Comparison of ENCODE assay signal across 8 mouse cellular contexts in the genomic region with DNA sequence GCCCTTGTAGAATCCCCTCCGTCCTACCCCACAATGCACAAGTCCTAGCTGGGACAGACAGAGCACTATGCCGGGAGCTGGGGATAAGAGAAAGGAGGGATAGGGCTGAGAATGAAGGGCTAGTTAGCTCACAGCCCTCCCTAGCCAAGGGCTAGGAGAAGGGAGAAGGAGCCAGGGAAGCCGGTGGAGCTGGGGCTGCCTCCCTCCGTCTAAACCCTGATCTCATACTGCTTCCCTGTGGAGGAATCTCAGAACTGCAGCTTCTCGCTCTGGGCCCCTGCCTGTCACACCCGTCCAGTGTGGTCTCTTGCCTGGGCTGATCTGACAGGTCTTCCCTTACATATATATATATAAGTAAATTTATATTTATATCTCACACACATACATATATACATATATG.
DNase-seq lines count a peak whose midpoint lies in the region; ATAC-seq and TF ChIP-seq lines count a peak whose summit lies in the region.

No protein-coding gene starts in this region.

- peak overlapping the region; percentile 43; the same call in 1 of the 2 replicates for H3K9ac ChIP-seq in heart, embryonic 11.5 days (ENCODE audit: low read depth, low read length)
- H3K9ac ChIP-seq in kidney, embryonic 14.5 days (ENCODE audit: low read depth, low read length): peak overlapping the region; percentile 38; the same call in 1 of the 2 replicates
- H3K9ac ChIP-seq in liver, embryonic 14.5 days (replicated peaks): no peak overlapping the region
- H3K9ac ChIP-seq in neural tube, embryonic 12.5 days: no peak overlapping the region

- H3K4me1 ChIP-seq in cortical plate, adult 2 months (ENCODE audit: control insufficient read depth, insufficient read depth, low read length): peaks cover 1% of the 10 kb centered on the region; the same call in 1 of the 2 replicates
- peaks cover 5% of the 10 kb centered on the region for H3K4me1 ChIP-seq in heart, embryonic 11.5 days (ENCODE audit: control insufficient read depth, insufficient read depth, low read length)
- H3K4me1 ChIP-seq in kidney, embryonic 14.5 days (ENCODE audit: control insufficient read depth, insufficient read depth, low read length): peaks cover 21% of the 10 kb centered on the region
- H3K4me1 ChIP-seq in liver, embryonic 14.5 days (replicated peaks; ENCODE audit: control insufficient read depth in 2 of 2, insufficient read depth in 2 of 2, low read length in 1 of 2): no peaks in the 10 kb centered on the region
- H3K4me1 ChIP-seq in neural tube, embryonic 12.5 days: peaks cover 12% of the 10 kb centered on the region

- peak; percentile 50 to 56 for DNase-seq in left cerebral cortex, adult 18-20 months (ENCODE audit: low spot score in 2 of 2)
- DNase-seq in left cerebral cortex, adult 11 months (ENCODE audit: low spot score): no peak
- DNase-seq in liver, embryonic 14.5 days (ENCODE audit: low read depth in 3 of 3, low spot score in 3 of 3): no peak
- DNase-seq in spleen, adult 18-20 months: no peak

- H3K27ac ChIP-seq in cortical plate, adult 2 months (ENCODE audit: insufficient read depth, low read length): no peak overlapping the region
- H3K27ac ChIP-seq in heart, embryonic 11.5 days (ENCODE audit: low read depth, low read length): no peak overlapping the region
- 0 out of 2 replicates have a peak overlapping the region, but pooled peaks have one; percentile 39 for H3K27ac ChIP-seq in kidney, embryonic 14.5 days (ENCODE audit: low read depth, low read length)
- no peak overlapping the region for H3K27ac ChIP-seq in liver, embryonic 14.5 days
- H3K27ac ChIP-seq in neural tube, embryonic 12.5 days: no peak overlapping the region; the same call in 1 of the 2 replicates

- H3K4me3 ChIP-seq in cortical plate, adult 2 months (ENCODE audit: insufficient read depth, low read length): no peak overlapping the region
- H3K4me3 ChIP-seq in heart, embryonic 11.5 days (ENCODE audit: low read depth, low read length): peak overlapping the region; percentile 18; the same call in 1 of the 2 replicates
- H3K4me3 ChIP-seq in kidney, embryonic 14.5 days (ENCODE audit: low read length): peak overlapping the region; percentile 8; the same call in 1 of the 2 replicates
- H3K4me3 ChIP-seq in liver, embryonic 14.5 days (ENCODE audit: insufficient read depth in 1 of 2, low read depth in 2 of 2, low read length in 2 of 2): no peak overlapping the region
- H3K4me3 ChIP-seq in neural tube, embryonic 12.5 days: no peak overlapping the region

- H3K27me3 ChIP-seq in heart, embryonic 11.5 days (ENCODE audit: control insufficient read depth, insufficient read depth, low read length): peaks cover 8% of the 10 kb centered on the region
- peaks cover 11% of the 10 kb centered on the region; the same call in 1 of the 2 replicates for H3K27me3 ChIP-seq in kidney, embryonic 14.5 days (ENCODE audit: control insufficient read depth, insufficient read depth, low read length)
- no peaks in the 10 kb centered on the region for H3K27me3 ChIP-seq in liver, embryonic 14.5 days (ENCODE audit: control insufficient read depth, insufficient read depth, low read length)
- no peaks in the 10 kb centered on the region; the same call in 1 of the 2 replicates for H3K27me3 ChIP-seq in neural tube, embryonic 12.5 days (replicated peaks)

- TF ChIP-seq CTCF in cortical plate, adult 2 months (IDR thresholded peaks at IDR 0.05; ENCODE audit: extremely low read depth, insufficient read depth, low read length): peak; percentile 69
- TF ChIP-seq CTCF in liver, embryonic 14.5 days (IDR thresholded peaks at IDR 0.05; ENCODE audit: low read depth): peak; percentile 63

- no peak for TF ChIP-seq POLR2A in cortical plate, adult 2 months (IDR thresholded peaks at IDR 0.05; ENCODE audit: extremely low read depth, insufficient read depth, low read length)

- WGBS in heart, embryonic 11.5 days (ENCODE audit: insufficient replicate concordance): 3% methylated on average over 6 of the region's 6 CpGs
- WGBS in kidney, embryonic 14.5 days: 0% methylated on average over 6 of the region's 6 CpGs
- WGBS in liver, embryonic 14.5 days (ENCODE audit: insufficient replicate concordance): 5% methylated on average over 6 of the region's 6 CpGs
- 3% methylated on average over 6 of the region's 6 CpGs for WGBS in neural tube, embryonic 12.5 days

- H3K4me2 ChIP-seq in heart, embryonic 11.5 days: peak overlapping the region; percentile 61
- peak overlapping the region; percentile 33 for H3K4me2 ChIP-seq in kidney, embryonic 14.5 days (replicated peaks; ENCODE audit: low read depth, low read length)
- H3K4me2 ChIP-seq in liver, embryonic 14.5 days (ENCODE audit: low read depth): no peak overlapping the region
- peak overlapping the region; percentile 52 for H3K4me2 ChIP-seq in neural tube, embryonic 12.5 days (replicated peaks)

- no peak; the same call in 1 of the 2 replicates for ATAC-seq in heart, embryonic 11.5 days (replicated peaks; ENCODE audit: insufficient number of reproducible peaks, low FRiP score, low TSS enrichment)
- peak; percentile 87 for ATAC-seq in kidney, embryonic 14.5 days (ENCODE audit: low FRiP score, low TSS enrichment)
- ATAC-seq in liver, embryonic 14.5 days (ENCODE audit: insufficient read depth): no peak
- peak; percentile 85 for ATAC-seq in neural tube, embryonic 12.5 days (ENCODE audit: low FRiP score, low read depth)

- no peaks in the 10 kb centered on the region for H3K9me3 ChIP-seq in heart, embryonic 11.5 days (replicated peaks; ENCODE audit: control insufficient read depth, low read length)
- H3K9me3 ChIP-seq in kidney, embryonic 14.5 days (ENCODE audit: control insufficient read depth, low read length): no peaks in the 10 kb centered on the region
- no peaks in the 10 kb centered on the region for H3K9me3 ChIP-seq in liver, embryonic 14.5 days (ENCODE audit: control insufficient read depth, low read length)
- no peaks in the 10 kb centered on the region for H3K9me3 ChIP-seq in neural tube, embryonic 12.5 days

- no peak for TF ChIP-seq EP300 in liver, embryonic 14.5 days (IDR thresholded peaks at IDR 0.05; ENCODE audit: low read depth)

- no peaks in the 10 kb centered on the region for H3K36me3 ChIP-seq in heart, embryonic 11.5 days (ENCODE audit: control insufficient read depth, insufficient read depth, low read length)
- H3K36me3 ChIP-seq in kidney, embryonic 14.5 days (ENCODE audit: control insufficient read depth, insufficient read depth, low read length): no peaks in the 10 kb centered on the region
- H3K36me3 ChIP-seq in liver, embryonic 14.5 days (replicated peaks; ENCODE audit: control insufficient read depth, insufficient read depth, low read depth): no peaks in the 10 kb centered on the region
- no peaks in the 10 kb centered on the region for H3K36me3 ChIP-seq in neural tube, embryonic 12.5 days

Comparison
In these comparisons a context has a peak if more than half of its experiments do, and no peak if none do; other contexts are left out.
1. DNase-seq: peak in left cerebral cortex, adult 18-20 months (2 of 2); none in left cerebral cortex, adult 11 months (single experiment), liver, embryonic 14.5 days (0 of 3) and spleen, adult 18-20 months (0 of 2).
2. H3K4me3 ChIP-seq: peak in heart, embryonic 11.5 days (single experiment) and kidney, embryonic 14.5 days (single experiment); none in cortical plate, adult 2 months (single experiment), liver, embryonic 14.5 days (0 of 2) and neural tube, embryonic 12.5 days (single experiment).
3. ATAC-seq: peak in kidney, embryonic 14.5 days (single experiment) and neural tube, embryonic 12.5 days (single experiment); none in heart, embryonic 11.5 days (single experiment) and liver, embryonic 14.5 days (single experiment).
4. H3K9ac ChIP-seq: peak in heart, embryonic 11.5 days (single experiment) and kidney, embryonic 14.5 days (single experiment); none in liver, embryonic 14.5 days (single experiment) and neural tube, embryonic 12.5 days (single experiment).